17 mouse cellular contexts compared by ENCODE assay signal in the genomic region with DNA sequence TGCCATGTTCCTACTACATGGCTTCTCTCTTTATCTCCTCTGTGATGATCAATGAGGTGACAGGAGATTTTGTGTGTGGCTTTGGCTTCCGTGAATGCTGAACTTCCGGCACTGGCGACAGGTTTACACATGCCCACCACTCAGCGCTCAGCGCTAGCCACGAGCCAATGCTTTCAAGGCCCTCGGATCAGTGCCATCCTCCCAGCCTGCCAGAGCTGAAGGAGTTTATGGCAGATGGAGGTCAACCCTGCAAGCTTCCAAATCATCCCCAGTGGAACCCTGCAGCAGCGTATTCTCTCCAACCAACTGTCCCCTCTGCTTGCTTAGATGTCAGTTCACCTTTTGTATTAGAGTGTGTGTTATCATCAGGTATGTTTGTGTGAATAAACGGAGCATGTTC. TPM values are rescaled to one million over a fixed set of nuclear protein-coding genes. Genes with fewer than 3 reads are reported as not detected.
A peak's percentile ranks its signal among the peaks of the same experiment; 100 is the strongest.
DNase-seq lines count a peak whose midpoint lies in the region; TF ChIP-seq lines count a peak whose summit lies in the region.
"Had no signal": no experiment of that assay in that cellular context is flagged by ENCODE, and none has a peak within 500 bp of the region (broad histone marks: within the 10 kb centered on the region; RNA-seq: fewer than 3 reads in every experiment).

No protein-coding gene starts in this region.

- peak overlapping the region; percentile 90 for H3K4me3 ChIP-seq in testis, adult 2 months (ENCODE audit: control insufficient read depth, low read depth, low read length)
- H3K4me3 ChIP-seq: embryonic facial prominence, embryonic 10.5 days; embryonic facial prominence, embryonic 12.5 days; forebrain, embryonic 13.5 days; forebrain, embryonic 15.5 days had no signal

- no peak for TF ChIP-seq POLR2A in testis, adult 2 months (IDR thresholded peaks at IDR 0.05; ENCODE audit: control insufficient read depth, low read depth, low read length)

- intact Hi-C loops in left cerebral cortex, postnatal 4 days (cut with DNase I), result no loop called here

- H3K36me3 ChIP-seq in testis, adult 2 months (ENCODE audit: control insufficient read depth, insufficient read depth, low read length), result no peaks in the 10 kb centered on the region
- H3K36me3 ChIP-seq: embryonic facial prominence, embryonic 10.5 days; embryonic facial prominence, embryonic 12.5 days; forebrain, embryonic 15.5 days; G1E had no signal

- no peaks in the 10 kb centered on the region for H3K27me3 ChIP-seq in testis, adult 2 months (ENCODE audit: control insufficient read depth, insufficient read depth, low read length)
- H3K27me3 ChIP-seq: embryonic facial prominence, embryonic 12.5 days; forebrain, embryonic 15.5 days had no signal

- no peak for TF ChIP-seq CTCF in testis, adult 2 months (IDR thresholded peaks at IDR 0.05; ENCODE audit: control insufficient read depth, insufficient read depth, insufficient replicate concordance, low read depth, low read length)

- DNase-seq in cerebellum, postnatal 10 days, result peak; percentile 90 to 93
- no peak for DNase-seq in cerebellum, adult 11 months
- peak; percentile 34 for DNase-seq in left cerebral cortex, postnatal 4 days
- DNase-seq in left cerebral cortex, adult 8-10 months (ENCODE audit: low spot score in 2 of 2), result no peak
- no peak for DNase-seq in testis, postnatal 14 days (ENCODE audit: low spot score)
- DNase-seq: adrenal gland, adult 8-10 months; cerebellum, adult 11-12 months; cerebellum, adult 2 months; cerebellum, adult 9-10 months; cerebellum, postnatal 25 days; forebrain, postnatal 0 days had no signal

- H3K4me1 ChIP-seq in testis, adult 2 months (ENCODE audit: control insufficient read depth, insufficient read depth, low read length), result peaks cover 5% of the 10 kb centered on the region
- H3K4me1 ChIP-seq: embryonic facial prominence, embryonic 12.5 days had no signal

- H3K27ac ChIP-seq in testis, adult 2 months (ENCODE audit: control insufficient read depth, insufficient read depth, low read depth, low read length), result no peak overlapping the region
- H3K27ac ChIP-seq: embryonic facial prominence, embryonic 10.5 days; embryonic facial prominence, embryonic 12.5 days; forebrain, embryonic 13.5 days; forebrain, embryonic 15.5 days had no signal

RNA-seq across cellular contexts. Expression of a gene that starts 21.0 kb away (rescaled TPM):
- total RNA-seq in left cerebral cortex, postnatal 4 days (2021), result 10 to 100 TPM; 63.2 to 69.6 TPM
- 10 to 100 TPM; 47.7 to 51.8 (median 50.2) TPM for total RNA-seq in left cerebral cortex, adult 8-10 months (2022)
- 32.1 and 34.3 TPM in 2 replicates for polyA plus RNA-seq in testis, adult 2 months (2012; rRNA removed)
- polyA plus RNA-seq: G1E had no signal

Comparison
In these comparisons a context has a peak if more than half of its experiments do, and no peak if none do; other contexts are left out.
1. DNase-seq: peak in cerebellum, postnatal 10 days (2 of 2) and left cerebral cortex, postnatal 4 days (single experiment); none in cerebellum, adult 11 months (single experiment), left cerebral cortex, adult 8-10 months (0 of 2) and testis, postnatal 14 days (single experiment).